Mouse (Mus musculus): Measurements from ENCODE around the gene Dkc1.

Gene Dkc1

DNA sequence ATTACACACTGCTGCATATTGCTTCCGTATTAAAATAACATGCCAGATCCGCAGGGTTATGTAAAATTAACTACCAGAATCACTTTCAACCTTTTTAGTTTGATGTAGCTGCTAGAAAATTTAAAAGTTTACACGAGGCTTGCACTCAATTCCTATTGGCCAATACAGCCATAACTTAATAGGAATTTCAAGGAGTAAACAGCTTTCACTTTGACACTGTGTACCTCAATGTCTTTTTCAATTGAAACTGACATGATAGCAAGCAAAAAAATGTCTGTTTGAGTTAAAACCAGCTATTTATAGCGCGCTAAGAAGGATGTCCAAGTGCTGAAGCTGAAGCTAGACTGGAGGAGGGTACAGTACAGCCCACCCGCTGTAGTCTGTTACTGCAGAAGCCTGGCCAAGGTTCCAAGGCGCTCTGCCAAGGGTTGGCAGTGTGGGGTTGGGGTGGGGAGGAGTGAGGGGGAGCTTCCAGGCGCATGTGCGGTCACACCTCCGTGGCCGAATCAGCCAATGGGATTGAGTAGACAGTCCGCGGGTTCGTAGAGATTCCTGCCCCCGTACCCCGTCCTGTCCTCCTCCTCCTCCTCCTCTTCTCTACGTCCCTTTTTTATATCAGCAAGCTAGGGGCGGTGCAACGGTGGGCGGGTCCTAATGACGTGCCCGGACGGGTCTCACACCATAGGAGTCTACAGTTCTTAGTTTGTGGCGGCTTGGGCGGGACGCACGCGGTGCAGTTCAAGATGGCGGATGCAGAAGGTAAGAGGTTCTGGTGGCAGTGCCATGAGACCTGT lies at the start of gene Dkc1:
Gene Dkc1, plus strand, starts transcription at position 486 of the 794 bp plus-strand sequence.
- DNase-seq = peak; percentile 93

DNA sequence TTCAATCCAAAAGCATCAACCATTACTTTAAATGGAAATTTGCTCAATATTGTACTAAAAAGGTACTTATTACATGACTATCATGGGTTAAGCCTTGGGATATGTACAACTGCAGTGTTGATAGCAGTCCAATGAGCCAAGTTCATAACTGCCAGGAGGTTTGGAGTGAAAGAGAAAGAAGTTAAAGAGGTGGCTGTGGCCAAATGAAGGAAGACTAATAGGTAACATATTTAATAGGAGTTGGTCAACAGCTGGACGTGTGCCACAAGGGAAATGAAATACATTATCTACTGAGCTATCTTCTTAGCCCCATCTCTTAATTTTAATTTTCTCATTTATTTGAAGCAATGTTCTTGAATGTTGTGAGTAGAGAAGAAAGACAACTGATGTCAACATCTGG lies 49.7 kb upstream of the Dkc1 start:
- DNase-seq = no peak

- DNase-seq = no peak
Observed at GRCm38 (mm10) chrX:75046921-75047635, 48.6 kb upstream of the Dkc1 start.

DNA sequence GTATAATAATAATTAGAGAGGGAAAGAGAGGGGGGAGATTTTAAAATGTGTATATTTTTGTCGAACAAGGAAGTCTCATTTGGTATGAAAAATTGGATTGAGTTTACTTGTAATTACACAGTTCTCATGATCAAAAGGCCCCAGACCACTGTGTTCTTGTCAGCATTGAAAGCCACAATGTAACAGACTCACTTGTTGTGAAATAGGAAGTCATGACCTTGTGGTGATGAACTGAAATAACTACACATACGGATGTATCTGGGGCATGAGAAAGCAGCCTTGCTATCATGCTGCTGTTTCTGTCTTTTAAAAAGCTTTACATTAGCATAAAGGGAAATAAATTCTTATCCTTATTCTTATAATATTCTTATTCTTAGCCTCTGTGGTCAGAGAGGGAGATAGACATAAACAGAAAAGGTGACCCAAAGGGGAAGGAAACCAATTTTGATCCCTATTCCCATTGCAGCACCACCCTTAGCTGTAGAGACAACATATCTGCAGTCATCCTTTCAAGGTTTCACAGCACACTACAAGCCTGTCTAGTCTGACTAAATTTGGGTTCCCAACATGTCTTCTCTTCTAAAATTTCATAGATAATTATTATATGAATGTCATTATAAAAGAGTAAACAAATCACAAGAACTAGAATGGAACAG lies 39.4 kb upstream of the Dkc1 start:
- DNase-seq = no peak

DNA sequence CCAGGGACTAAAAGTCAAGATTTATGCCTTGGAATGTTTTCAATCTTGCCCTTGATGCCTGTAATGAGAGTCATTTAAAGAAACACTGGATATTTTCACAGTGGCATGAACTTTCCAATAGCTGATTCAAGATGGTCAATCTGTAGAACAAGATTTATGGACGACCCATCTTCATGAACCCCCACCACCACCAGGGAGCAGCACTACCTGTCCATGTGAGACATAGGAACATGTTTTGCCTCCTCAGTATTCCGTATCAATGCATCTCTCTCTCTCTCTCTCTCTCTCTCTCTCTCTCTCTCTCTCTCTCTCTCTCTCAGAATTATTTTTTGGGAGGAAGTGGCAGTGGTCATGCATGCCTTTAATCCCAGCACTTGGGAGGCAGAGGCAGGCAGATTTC lies 13.3 kb upstream of the Dkc1 start:
- no peak for DNase-seq

GRCm38 (mm10) chrX:75083982-75084773 lies 11.5 kb upstream of the Dkc1 start:
- DNase-seq = peak; percentile 32

- DNase-seq = peak; percentile 32
Observed at GRCm38 (mm10) chrX:75084774-75085508, 10.7 kb upstream of the Dkc1 start, which contains the start of gene Gab3. Gene Gab3 (minus strand): TSS chrX:75085458.

DNA sequence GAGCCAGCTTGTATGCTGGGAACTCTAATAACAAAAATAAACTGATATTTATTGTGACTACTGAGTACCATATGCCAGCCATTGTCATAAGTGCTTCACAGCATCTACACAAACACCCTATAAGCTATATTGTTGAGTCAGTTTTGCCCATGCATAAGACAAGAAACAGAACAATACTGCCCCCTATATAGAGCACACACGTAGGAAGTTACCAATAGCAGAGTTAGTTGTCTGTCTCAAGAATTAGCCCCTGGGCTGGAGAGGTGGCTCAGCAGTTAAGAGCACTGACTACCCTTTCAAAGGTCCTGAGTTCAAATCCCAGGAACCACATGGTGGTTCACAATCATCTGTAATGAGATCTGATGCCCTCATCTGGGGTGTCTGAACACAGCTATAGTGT lies 10.0 kb upstream of the Dkc1 start:
- DNase-seq = no peak

DNA sequence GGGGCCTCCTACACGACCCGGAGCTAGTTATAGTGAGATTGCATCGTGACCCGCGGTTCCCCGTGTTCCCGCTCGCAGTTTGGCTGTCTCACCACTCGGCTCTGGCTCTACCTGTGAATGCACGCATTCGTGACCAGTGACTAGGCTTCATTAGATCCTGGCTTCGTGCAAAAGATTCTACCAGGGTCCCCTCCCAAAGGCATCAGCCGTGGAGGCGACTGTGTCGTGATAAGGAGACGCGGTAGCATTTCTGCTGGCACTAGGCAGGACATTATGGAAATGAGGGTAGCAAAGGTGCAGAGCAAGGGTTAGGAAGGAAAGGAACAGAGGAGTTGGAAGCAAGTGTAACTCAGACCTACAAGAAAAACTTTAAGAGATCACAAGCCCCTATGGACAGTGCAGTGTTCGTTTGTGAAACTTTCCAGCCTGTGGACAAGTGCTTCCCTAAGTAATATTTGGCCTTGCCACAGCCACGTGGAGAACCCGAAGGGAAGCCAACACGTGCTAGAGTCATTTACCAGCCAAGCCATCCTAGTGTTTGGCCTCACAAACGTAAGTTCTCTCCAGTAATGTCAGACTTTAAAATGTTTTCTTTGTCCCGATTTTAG lies 613 bp downstream of the Dkc1 start:
- no peak for DNase-seq

DNA sequence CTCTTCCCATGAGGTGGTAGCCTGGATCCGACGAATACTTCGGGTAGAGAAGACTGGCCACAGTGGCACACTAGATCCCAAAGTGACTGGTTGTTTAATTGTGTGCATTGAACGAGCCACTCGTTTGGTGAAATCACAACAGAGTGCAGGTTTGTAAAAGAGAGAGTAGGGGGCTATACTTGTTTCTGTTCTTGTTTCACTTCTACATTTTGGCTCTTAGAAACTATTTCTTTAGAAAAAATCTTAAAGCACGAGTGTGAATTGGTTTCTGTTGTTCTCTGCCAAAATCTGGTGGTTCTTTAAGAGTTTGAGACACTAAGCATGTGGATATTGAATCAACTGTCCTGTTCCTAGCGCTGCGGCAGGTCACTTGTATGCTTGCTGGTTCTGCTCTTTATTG lies 3.1 kb downstream of the Dkc1 start:
- DNase-seq = no peak

- DNase-seq = no peak
Observed at GRCm38 (mm10) chrX:75102293-75102692, 6.6 kb downstream of the Dkc1 start.

- no peak for DNase-seq
Observed at GRCm38 (mm10) chrX:75115550-75115949, 19.9 kb downstream of the Dkc1 start.

- no peak for DNase-seq
Observed at GRCm38 (mm10) chrX:75125606-75126005, 30.0 kb downstream of the Dkc1 start.

DNA sequence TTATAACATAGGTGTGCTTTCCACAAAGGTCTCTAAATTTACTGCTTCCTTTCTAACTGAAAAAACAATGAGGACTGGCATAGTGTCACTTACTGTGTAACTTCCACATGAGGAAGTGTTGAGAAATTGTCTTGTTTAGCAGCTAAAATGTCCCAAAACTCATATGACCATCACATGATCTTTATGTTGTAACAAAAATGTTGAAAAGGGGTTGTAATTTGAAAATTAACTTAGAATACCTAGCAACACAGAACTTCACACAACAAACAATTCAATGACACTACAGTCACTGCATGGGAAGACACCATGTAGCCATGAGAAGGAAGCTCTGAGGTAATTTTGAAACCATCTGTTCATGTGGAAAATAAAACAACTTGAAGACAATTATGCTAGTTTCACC lies 31.2 kb downstream of the Dkc1 start:
- no peak for DNase-seq

- peak; percentile 48 for DNase-seq
Observed at GRCm38 (mm10) chrX:75128333-75128980, 32.8 kb downstream of the Dkc1 start.

DNA sequence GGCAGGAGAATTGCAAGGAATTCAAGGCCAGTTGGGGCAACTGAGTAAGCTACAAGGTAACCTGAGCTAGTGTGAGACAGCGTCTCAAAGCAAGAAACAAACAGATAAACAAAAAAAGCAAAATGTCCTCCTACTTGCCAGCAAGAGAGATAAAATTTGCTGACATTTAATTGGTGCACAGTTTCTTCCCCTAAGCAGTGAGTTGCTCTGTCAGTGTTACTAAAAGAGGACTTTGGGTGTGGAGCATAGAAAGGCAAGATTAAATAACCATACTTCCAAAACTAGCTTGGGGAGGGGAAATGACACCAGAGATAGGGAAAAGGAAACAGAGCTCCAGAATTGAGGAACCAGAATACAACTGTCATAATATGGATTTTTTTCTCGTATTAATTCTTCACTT lies 33.8 kb downstream of the Dkc1 start:
- no peak for DNase-seq

DNA sequence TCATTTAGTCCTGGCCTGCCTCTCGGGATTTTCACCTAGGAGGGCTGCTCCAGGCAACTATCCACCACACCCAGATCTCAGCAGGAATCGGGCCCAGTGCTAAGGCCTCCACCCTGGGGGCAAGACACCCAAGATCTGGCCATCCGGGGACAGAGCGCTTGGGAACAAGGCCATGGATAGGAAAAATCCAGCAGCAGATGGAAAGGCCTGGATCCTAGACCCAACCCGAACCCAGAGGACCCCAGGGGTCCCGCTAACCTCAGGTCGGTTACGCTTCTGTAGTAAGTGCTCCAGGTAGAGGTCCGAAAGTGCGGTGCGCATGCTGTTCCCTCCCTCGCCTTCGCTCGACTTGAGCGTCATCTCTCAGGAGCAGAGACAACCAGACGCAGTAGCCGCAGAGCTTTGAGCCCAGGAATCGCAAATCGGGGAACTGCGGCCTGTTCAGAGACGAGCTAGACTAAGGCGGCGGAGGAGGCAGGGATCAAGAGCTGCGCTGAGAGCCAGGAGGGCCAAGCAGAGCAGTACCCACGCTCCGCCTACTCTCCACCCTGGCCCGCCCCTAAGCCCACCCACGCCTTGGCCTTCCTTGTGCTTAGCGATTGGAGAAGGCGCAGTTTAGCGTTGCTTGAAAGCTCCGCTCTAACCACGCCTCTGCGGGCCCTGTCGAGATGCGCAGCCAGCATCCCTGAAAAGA lies 35.0 kb downstream of the Dkc1 start, which contains the start of gene Mpp1:
Gene Mpp1, minus strand, starts transcription at position 550 of the 694 bp plus-strand sequence.
- DNase-seq = peak; percentile 76

- DNase-seq = no peak
Observed at GRCm38 (mm10) chrX:75136938-75137337, 41.3 kb downstream of the Dkc1 start.

GRCm38 (mm10) chrX:75137729-75138128 lies 42.1 kb downstream of the Dkc1 start:
- no peak for DNase-seq

GRCm38 (mm10) chrX:75138182-75138581 lies 42.5 kb downstream of the Dkc1 start:
- no peak for DNase-seq

Data from cerebellum, adult 9-10 months (tissue).